Mouse (Mus musculus): ENCODE measurements around the gene Ltb4r2. TPM values are rescaled to one million over a fixed set of nuclear protein-coding genes. Genes with fewer than 3 reads are reported as not detected.

Ltb4r2 gene
- polyA plus RNA-seq, 1 experiment from 2014 or later, result 1.8 TPM

DNA sequence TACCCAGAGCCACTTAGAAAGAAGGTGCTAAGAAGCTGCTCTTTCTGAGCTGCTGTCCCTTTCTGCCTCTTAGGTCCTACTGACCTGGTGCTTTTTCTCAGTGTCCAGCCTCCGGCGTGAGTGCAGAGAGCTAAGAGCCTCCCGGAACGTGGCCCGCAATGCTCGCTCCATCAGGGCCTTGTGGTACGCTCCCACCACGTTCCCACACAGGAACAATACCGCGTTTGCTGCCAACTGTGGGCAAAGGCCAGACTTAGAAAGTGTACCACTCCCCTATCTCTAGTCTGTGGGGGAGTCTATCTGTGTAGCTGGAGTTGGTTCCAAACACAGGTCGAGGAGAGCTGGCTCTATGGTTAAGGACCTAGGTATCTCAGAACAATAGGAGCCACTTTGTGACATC is 19.5 kb downstream of the Ltb4r2 start:
- H3K4me2 ChIP-seq (ENCODE audit: low read depth, low read length), result no peak overlapping the region
- TF ChIP-seq EP300 (IDR thresholded peaks at IDR 0.05; ENCODE audit: low read depth), result no peak
- TF ChIP-seq CTCF (IDR thresholded peaks at IDR 0.05; ENCODE audit: low read depth), result no peak
- DNase-seq (no peak), ATAC-seq (no peak)
- no peaks in the 10 kb centered on the region for H3K36me3 ChIP-seq (replicated peaks; ENCODE audit: insufficient read depth, low read length)
- H3K4me1 ChIP-seq (ENCODE audit: insufficient read depth), result peaks cover 10% of the 10 kb centered on the region; the same call in 1 of the 2 replicates
- 73% methylated on average over 11 of the region's 11 CpGs for WGBS (ENCODE audit: insufficient replicate concordance)
- H3K27me3 ChIP-seq (ENCODE audit: insufficient read depth, low read length), result peaks cover 27% of the 10 kb centered on the region
- H3K27ac ChIP-seq (ENCODE audit: low read depth), result no peak overlapping the region
- H3K4me3 ChIP-seq (ENCODE audit: low read depth, low read length), result no peak overlapping the region
- no peaks in the 10 kb centered on the region for H3K9me3 ChIP-seq (ENCODE audit: low read length)
- no peak overlapping the region for H3K9ac ChIP-seq (replicated peaks)

DNA sequence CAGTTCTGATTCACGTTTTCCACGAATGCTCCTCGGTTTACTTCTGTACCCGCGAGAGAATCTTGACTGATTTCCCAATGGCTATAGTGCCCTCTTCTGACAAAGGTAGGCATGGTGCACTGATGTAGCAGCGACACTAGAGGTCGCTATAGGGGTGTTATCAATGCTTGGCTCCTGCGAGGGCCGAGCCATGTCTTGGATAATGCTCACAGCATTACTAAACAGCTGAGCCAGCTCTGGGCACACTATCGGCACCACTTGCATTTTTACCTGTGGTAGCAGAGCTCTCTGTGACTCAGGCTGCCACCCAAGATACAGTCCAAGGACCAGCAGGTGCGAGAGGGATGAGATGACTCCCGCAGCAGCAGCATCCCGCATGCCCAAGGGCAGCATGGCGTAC is 20.1 kb downstream of the Ltb4r2 start:
- peak; percentile 76 for ATAC-seq
- 17% methylated on average over 14 of the region's 14 CpGs for WGBS (ENCODE audit: insufficient replicate concordance)
- DNase-seq, result peak; percentile 63
- Histone ChIP-seq H3K9me3 (ENCODE audit: low read length) (no peaks in the 10 kb centered on the region), H3K4me2 (ENCODE audit: low read depth, low read length) (peak overlapping the region; percentile 49), H3K27me3 (ENCODE audit: insufficient read depth, low read length) (peaks cover 27% of the 10 kb centered on the region), H3K4me1 (ENCODE audit: insufficient read depth) (peaks cover 10% of the 10 kb centered on the region; the same call in 1 of the 2 replicates), H3K27ac (ENCODE audit: low read depth) (no peak overlapping the region), H3K4me3 (ENCODE audit: low read depth, low read length) (no peak overlapping the region), H3K36me3 (replicated peaks; ENCODE audit: insufficient read depth, low read length) (no peaks in the 10 kb centered on the region), H3K9ac (replicated peaks) (no peak overlapping the region)
- TF ChIP-seq EP300 (IDR thresholded peaks at IDR 0.05; ENCODE audit: low read depth) (no peak), CTCF (IDR thresholded peaks at IDR 0.05; ENCODE audit: low read depth) (peak; percentile 99)

DNA sequence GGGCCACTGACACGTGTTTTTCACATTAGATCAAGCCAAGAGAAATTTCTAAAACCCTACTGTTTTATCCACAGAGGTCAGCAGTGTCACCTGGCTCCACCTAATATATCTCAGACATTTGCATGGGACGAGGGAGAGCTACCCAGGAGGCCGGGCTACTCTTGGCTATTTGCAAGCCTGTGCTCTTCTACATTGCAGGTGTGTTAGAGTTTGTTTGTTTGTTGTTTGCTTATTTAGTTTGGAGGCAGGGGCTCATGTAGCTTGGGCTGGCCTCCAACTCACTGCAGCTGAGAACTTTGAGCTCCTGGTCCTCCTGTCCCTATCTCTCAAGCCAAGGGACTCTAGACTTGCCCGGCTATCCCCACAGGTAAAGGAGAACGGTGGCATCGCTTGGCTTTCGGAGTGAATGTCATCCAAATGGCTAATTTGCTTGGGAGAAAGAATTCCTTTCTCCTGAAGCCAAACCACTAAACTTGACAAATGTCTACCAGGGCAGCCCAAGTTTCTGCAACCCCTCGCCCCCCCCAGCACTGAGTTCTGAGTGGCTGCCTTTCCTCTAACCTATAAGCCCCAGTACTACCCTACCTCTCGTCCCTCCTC is 21.2 kb downstream of the Ltb4r2 start:
- no peaks in the 10 kb centered on the region for H3K36me3 ChIP-seq (replicated peaks; ENCODE audit: insufficient read depth, low read length)
- H3K9ac ChIP-seq (replicated peaks), result no peak overlapping the region
- TF ChIP-seq CTCF (IDR thresholded peaks at IDR 0.05; ENCODE audit: low read depth) (no peak), EP300 (IDR thresholded peaks at IDR 0.05; ENCODE audit: low read depth) (no peak)
- no peaks in the 10 kb centered on the region for H3K9me3 ChIP-seq (ENCODE audit: low read length)
- H3K4me1 ChIP-seq (ENCODE audit: insufficient read depth), result peaks cover 3% of the 10 kb centered on the region; the same call in 1 of the 2 replicates
- no peak for DNase-seq
- H3K27me3 ChIP-seq (ENCODE audit: insufficient read depth, low read length), result peaks cover 29% of the 10 kb centered on the region
- no peak overlapping the region for H3K4me3 ChIP-seq (ENCODE audit: low read depth, low read length)
- 56% methylated on average over 9 of the region's 9 CpGs for WGBS (ENCODE audit: insufficient replicate concordance)
- peak overlapping the region; percentile 62 for H3K4me2 ChIP-seq (ENCODE audit: low read depth, low read length)
- 0 out of 2 replicates have a peak overlapping the region, but pooled peaks have one; percentile 36 for H3K27ac ChIP-seq (ENCODE audit: low read depth)
- no peak for ATAC-seq

DNA sequence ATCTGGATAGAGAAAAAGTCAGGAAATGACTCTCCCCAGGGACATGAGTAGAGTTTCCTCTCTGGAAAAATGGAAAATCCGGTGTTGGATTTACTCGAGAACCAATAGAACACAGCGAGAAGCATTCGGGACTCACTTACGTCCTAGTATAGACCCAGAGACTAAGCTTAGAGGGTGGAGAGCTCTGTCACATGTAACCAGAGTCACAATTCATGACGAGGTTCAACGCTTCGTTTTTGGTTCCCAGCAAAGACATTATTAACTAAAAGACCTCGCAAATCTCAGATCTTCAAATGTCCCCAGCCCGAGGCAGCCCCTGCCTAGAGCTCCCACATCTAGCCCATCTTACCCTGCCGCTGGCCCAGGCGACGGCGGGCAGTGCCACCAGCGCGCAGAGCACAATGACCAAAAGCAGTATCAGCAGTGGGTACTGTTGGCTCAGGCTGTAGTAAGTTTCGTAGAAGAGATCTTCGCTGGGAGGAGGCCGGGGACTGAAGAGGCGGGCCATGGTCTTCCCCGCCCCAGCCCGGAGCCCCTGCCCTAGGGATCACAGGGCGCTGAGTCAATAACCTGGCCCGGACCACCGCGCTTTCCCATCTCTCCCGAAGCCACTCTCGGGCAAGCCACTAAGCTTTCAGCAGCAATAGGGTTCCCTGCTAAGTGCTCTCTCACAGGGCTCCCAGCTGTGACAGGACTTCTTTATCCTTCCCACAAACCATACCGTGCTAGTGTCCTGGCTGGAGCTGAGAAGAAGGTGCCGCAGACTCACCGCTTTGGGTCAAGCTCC is 22.1 kb downstream of the Ltb4r2 start:
- 17% methylated on average over 31 of the region's 31 CpGs for WGBS (ENCODE audit: insufficient replicate concordance)
- Histone ChIP-seq H3K4me3 (ENCODE audit: low read depth, low read length) (peak overlapping the region; percentile 32), H3K36me3 (replicated peaks; ENCODE audit: insufficient read depth, low read length) (no peaks in the 10 kb centered on the region), H3K9me3 (ENCODE audit: low read length) (no peaks in the 10 kb centered on the region), H3K4me1 (ENCODE audit: insufficient read depth) (peaks cover 9% of the 10 kb centered on the region), H3K4me2 (ENCODE audit: low read depth, low read length) (peak overlapping the region; percentile 62), H3K27me3 (ENCODE audit: insufficient read depth, low read length) (peaks cover 31% of the 10 kb centered on the region), H3K27ac (ENCODE audit: low read depth) (peak overlapping the region; percentile 51; the same call in 1 of the 2 replicates), H3K9ac (replicated peaks) (no peak overlapping the region)
- TF ChIP-seq CTCF (IDR thresholded peaks at IDR 0.05; ENCODE audit: low read depth), result no peak
- TF ChIP-seq EP300 (IDR thresholded peaks at IDR 0.05; ENCODE audit: low read depth), result no peak
- no peak; the same call in 1 of the 2 replicates for ATAC-seq
- no peak for DNase-seq

DNA sequence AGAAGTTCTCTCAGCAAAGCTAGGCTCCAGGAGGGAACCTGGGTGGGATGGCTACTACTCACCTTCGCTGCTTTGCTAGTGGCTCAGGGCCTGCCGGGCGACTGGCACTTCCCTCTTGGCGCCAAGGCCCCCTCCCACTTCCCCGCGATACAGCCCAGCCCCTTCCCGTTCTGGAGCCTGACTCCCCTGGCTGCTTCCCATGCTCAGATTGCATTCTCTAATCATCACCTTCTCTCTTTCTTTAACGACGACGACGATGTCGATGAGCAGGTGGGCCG is 22.7 kb downstream of the Ltb4r2 start, which contains the start of gene Adcy4:
Adcy4 (minus strand) TSS at position 138 of the 278 bp plus-strand sequence.
- Histone ChIP-seq H3K27me3 (ENCODE audit: insufficient read depth, low read length) (peaks cover 33% of the 10 kb centered on the region), H3K4me3 (ENCODE audit: low read depth, low read length) (peak within 1 kb of the TSS; percentile 32)

DNA sequence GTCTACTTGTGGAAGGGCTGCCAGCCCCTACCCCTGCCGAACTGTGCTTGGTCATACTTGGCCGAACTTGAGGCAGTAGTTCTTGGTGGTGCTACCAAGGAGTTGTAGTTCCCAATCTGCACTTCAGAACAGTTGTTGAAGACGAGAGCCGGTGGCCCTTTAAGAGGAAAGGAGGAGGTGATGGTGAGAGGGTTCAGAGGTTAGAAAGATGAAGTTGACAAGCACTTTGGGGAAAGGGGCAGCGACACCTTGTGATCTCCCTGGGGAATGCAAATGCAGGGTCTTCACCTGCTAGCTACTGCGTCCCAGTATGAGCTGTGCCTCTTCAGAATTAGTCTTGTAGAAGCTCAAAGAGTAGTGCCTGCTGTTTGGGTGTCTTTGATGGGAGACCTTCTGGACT is 24.0 kb downstream of the Ltb4r2 start:
- ATAC-seq (no peak), DNase-seq (no peak)
- no peak for TF ChIP-seq EP300 (IDR thresholded peaks at IDR 0.05; ENCODE audit: low read depth)
- peak; percentile 47 for TF ChIP-seq CTCF (IDR thresholded peaks at IDR 0.05; ENCODE audit: low read depth)
- H3K27me3 ChIP-seq (ENCODE audit: insufficient read depth, low read length), result peaks cover 33% of the 10 kb centered on the region
- H3K4me3 ChIP-seq (ENCODE audit: low read depth, low read length), result no peak overlapping the region
- H3K9me3 ChIP-seq (ENCODE audit: low read length), result no peaks in the 10 kb centered on the region
- 47% methylated on average over 6 of the region's 6 CpGs for WGBS (ENCODE audit: insufficient replicate concordance)
- H3K4me2 ChIP-seq (ENCODE audit: low read depth, low read length), result no peak overlapping the region
- H3K4me1 ChIP-seq (ENCODE audit: insufficient read depth), result peaks cover 14% of the 10 kb centered on the region
- H3K9ac ChIP-seq (replicated peaks), result no peak overlapping the region
- H3K27ac ChIP-seq (ENCODE audit: low read depth), result no peak overlapping the region
- no peaks in the 10 kb centered on the region for H3K36me3 ChIP-seq (replicated peaks; ENCODE audit: insufficient read depth, low read length)

More for the DNA sequence above, 22.7 kb downstream of the Ltb4r2 start, which contains the start of gene Adcy4:
- Histone ChIP-seq H3K9me3 (ENCODE audit: low read length) (no peaks in the 10 kb centered on the region), H3K36me3 (replicated peaks; ENCODE audit: insufficient read depth, low read length) (no peaks in the 10 kb centered on the region), H3K27ac (ENCODE audit: low read depth) (peak within 1 kb of the TSS; percentile 51; the same call in 1 of the 2 replicates), H3K9ac (replicated peaks) (no peak within 1 kb of the TSS), H3K4me2 (ENCODE audit: low read depth, low read length) (peak within 1 kb of the TSS; percentile 62), H3K4me1 (ENCODE audit: insufficient read depth) (peaks cover 14% of the 10 kb centered on the region)
- ATAC-seq (no peak), DNase-seq (no peak)
- WGBS (ENCODE audit: insufficient replicate concordance), result 20% methylated on average over 13 of the region's 13 CpGs
- no peak for TF ChIP-seq CTCF (IDR thresholded peaks at IDR 0.05; ENCODE audit: low read depth)
- no peak for TF ChIP-seq EP300 (IDR thresholded peaks at IDR 0.05; ENCODE audit: low read depth)
